Mouse (Mus musculus) kidney, adult 2 months (tissue): ENCODE measurements around the gene Ap2b1.

Experiments used
- CTCF ChIP-seq: fragments of 200-500 bp; conservative IDR thresholded peaks from 2 replicates; pipeline ENCODE4 v1.5.1; 2011; ENCODE audit warnings: low read depth, mild to moderate bottlenecking, control low read depth, low read length, moderate library complexity, mixed read lengths; ENCODE audit not compliant: insufficient read depth, insufficient read length
- POLR2A ChIP-seq: fragments of 200-500 bp; IDR thresholded peaks from one replicate; pipeline ENCODE4 v1.6.1; 2011; ENCODE audit warnings: low read depth, low read length, control low read depth

DNA sequence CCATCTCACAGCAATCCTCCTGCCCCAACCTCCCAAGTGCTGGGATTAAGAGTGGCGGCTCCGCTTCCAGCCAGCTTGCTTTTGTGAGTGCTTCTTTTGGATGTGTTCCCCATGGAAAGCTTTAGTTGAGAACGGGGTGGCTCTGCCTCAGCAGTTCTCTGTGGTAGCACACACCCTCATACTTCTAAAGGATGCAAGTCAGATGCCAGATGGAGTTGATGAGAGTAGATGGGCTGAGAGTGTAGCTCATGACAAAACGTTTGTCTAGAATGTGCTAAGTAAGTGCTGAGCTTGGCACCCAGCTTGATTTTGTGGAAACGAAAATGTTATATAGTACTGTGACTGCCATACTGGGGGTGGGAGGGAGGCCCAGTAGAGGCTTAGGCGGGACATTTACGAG lies 37.0 kb downstream of the Ap2b1 start:
- TF ChIP-seq POLR2A (no peak), CTCF (no peak)
